Mouse (Mus musculus): Measurements from ENCODE around the gene Msh4. TPM values are rescaled to one million over a fixed set of nuclear protein-coding genes. Genes with fewer than 3 reads are reported as not detected.
"Not testable (repeated sequence)": the region's sequence is repeated elsewhere in the genome, so short reads cannot be mapped to it uniquely, and the experiment has no call there.

Msh4 gene
- polyA plus RNA-seq, 1 experiment = not detected

GRCm38 (mm10) chr3:153864636-153865429 lies 41.1 kb downstream of the Msh4 start:
- no peak for TF ChIP-seq CTCF (IDR thresholded peaks at IDR 0.05; ENCODE audit: insufficient read depth, low read depth, low read length)
- no peak for TF ChIP-seq POLR2A (IDR thresholded peaks at IDR 0.05; ENCODE audit: insufficient read depth, low read depth, low read length)
- Histone ChIP-seq H3K4me1 (ENCODE audit: control insufficient read depth, insufficient read depth, low read length) (no peaks in the 10 kb centered on the region), H3K27ac (ENCODE audit: insufficient read depth, low read depth, low read length) (no peak overlapping the region), H3K4me3 (ENCODE audit: insufficient read depth, low read depth, low read length) (no peak overlapping the region)
- 93% methylated on average over 4 of the region's 4 CpGs for WGBS

- TF ChIP-seq CTCF (IDR thresholded peaks at IDR 0.05; ENCODE audit: insufficient read depth, low read depth, low read length) = no peak
- TF ChIP-seq POLR2A (IDR thresholded peaks at IDR 0.05; ENCODE audit: insufficient read depth, low read depth, low read length) = no peak
- WGBS = 88% methylated on average over 2 of the region's 2 CpGs
- no peak overlapping the region for H3K4me3 ChIP-seq (ENCODE audit: insufficient read depth, low read depth, low read length)
These were observed 42.1 kb downstream of the Msh4 start for GRCm38 (mm10) chr3:153863816-153864215.

GRCm38 (mm10) chr3:153860392-153860791 lies 45.5 kb downstream of the Msh4 start:
- H3K4me1 ChIP-seq (ENCODE audit: control insufficient read depth, insufficient read depth, low read length); H3K4me3 ChIP-seq (ENCODE audit: insufficient read depth, low read depth, low read length); H3K27ac ChIP-seq (ENCODE audit: insufficient read depth, low read depth, low read length): not testable (repeated sequence)
- WGBS = 95% methylated on average over 8 of the region's 8 CpGs

More at GRCm38 (mm10) chr3:153863816-153864215, 42.1 kb downstream of the Msh4 start:
- no peaks in the 10 kb centered on the region for H3K4me1 ChIP-seq (ENCODE audit: control insufficient read depth, insufficient read depth, low read length)
- H3K27ac ChIP-seq (ENCODE audit: insufficient read depth, low read depth, low read length) = no peak overlapping the region

- no peak overlapping the region for H3K27ac ChIP-seq (ENCODE audit: insufficient read depth, low read depth, low read length)
- WGBS = 92% methylated on average over 10 of the region's 10 CpGs
- no peak for TF ChIP-seq CTCF (IDR thresholded peaks at IDR 0.05; ENCODE audit: insufficient read depth, low read depth, low read length)
- TF ChIP-seq POLR2A (IDR thresholded peaks at IDR 0.05; ENCODE audit: insufficient read depth, low read depth, low read length) = no peak
- H3K4me1 ChIP-seq (ENCODE audit: control insufficient read depth, insufficient read depth, low read length) = no peaks in the 10 kb centered on the region
- no peak overlapping the region for H3K4me3 ChIP-seq (ENCODE audit: insufficient read depth, low read depth, low read length)
These were observed 47.5 kb downstream of the Msh4 start for GRCm38 (mm10) chr3:153858350-153859001.

DNA sequence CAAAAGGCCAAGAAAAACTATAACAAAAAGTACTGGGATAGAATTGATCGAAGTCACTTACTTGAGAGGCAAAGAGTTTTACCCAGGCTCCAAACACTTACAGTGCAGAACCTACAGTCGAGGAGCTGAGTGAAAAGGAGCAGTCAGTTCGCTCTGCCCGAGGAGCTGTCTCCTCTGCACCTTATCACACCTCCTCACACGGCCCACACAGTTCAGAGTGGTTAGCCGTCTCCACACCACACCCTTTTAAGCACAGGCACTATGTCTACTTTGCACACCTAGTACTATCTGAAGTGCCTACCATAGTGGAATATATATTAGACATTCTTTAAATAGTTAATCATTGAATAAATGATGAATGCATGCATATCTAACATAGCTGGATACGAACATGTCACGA lies 53.7 kb downstream of the Msh4 start:
- TF ChIP-seq CTCF (IDR thresholded peaks at IDR 0.05; ENCODE audit: insufficient read depth, low read depth, low read length) (no peak), POLR2A (IDR thresholded peaks at IDR 0.05; ENCODE audit: insufficient read depth, low read depth, low read length) (no peak)
- H3K4me1 ChIP-seq (ENCODE audit: control insufficient read depth, insufficient read depth, low read length) = no peaks in the 10 kb centered on the region
- WGBS = 93% methylated on average over 8 of the region's 8 CpGs
- no peak overlapping the region for H3K27ac ChIP-seq (ENCODE audit: insufficient read depth, low read depth, low read length)
- H3K4me3 ChIP-seq (ENCODE audit: insufficient read depth, low read depth, low read length) = no peak overlapping the region

GRCm38 (mm10) chr3:153850759-153851158 lies 55.2 kb downstream of the Msh4 start:
- H3K4me1 ChIP-seq (ENCODE audit: control insufficient read depth, insufficient read depth, low read length) = no peaks in the 10 kb centered on the region
- TF ChIP-seq POLR2A (IDR thresholded peaks at IDR 0.05; ENCODE audit: insufficient read depth, low read depth, low read length) (no peak), CTCF (IDR thresholded peaks at IDR 0.05; ENCODE audit: insufficient read depth, low read depth, low read length) (no peak)
- WGBS = 79% methylated on average over 7 of the region's 7 CpGs

DNA sequence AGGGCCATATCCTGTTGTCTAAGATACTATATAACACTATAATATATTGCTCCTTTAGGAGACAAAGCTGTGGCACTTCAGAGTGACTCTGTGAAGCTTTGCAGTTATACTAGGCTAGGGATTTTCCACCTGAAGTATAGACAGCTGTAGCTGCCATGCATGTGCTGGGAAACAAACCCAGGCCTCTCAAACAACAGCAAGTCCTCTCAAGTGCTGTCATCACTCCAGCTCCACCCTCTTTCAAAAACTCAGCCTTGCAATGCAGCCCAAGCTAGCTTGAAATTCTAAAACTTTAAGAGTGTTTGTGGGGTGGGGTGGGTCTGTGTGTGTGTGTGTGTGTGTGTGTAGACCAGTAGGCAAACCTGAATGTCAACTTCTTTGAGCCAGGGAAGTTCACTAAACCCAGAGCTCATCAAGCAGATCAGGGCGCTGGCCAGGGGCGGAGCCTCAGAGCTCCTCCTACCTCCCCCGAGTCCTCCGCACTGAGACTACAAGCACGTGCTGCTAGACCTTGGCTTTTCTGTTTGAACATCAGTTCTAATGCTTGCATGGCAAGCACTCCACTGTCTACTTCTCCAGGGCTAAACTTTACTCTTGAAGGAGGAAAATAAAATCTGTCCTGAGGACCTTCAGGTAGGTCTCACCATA lies 56.4 kb downstream of the Msh4 start:
- no peak overlapping the region for H3K4me3 ChIP-seq (ENCODE audit: insufficient read depth, low read depth, low read length)
- H3K4me1 ChIP-seq (ENCODE audit: control insufficient read depth, insufficient read depth, low read length) = no peaks in the 10 kb centered on the region
- H3K27ac ChIP-seq (ENCODE audit: insufficient read depth, low read depth, low read length) = no peak overlapping the region
- TF ChIP-seq POLR2A (IDR thresholded peaks at IDR 0.05; ENCODE audit: insufficient read depth, low read depth, low read length) (no peak), CTCF (IDR thresholded peaks at IDR 0.05; ENCODE audit: insufficient read depth, low read depth, low read length) (no peak)
- 16% methylated on average over 5 of the region's 5 CpGs for WGBS

More at GRCm38 (mm10) chr3:153850759-153851158, 55.2 kb downstream of the Msh4 start:
- Histone ChIP-seq H3K4me3 (ENCODE audit: insufficient read depth, low read depth, low read length) (no peak overlapping the region), H3K27ac (ENCODE audit: insufficient read depth, low read depth, low read length) (no peak overlapping the region)

DNA sequence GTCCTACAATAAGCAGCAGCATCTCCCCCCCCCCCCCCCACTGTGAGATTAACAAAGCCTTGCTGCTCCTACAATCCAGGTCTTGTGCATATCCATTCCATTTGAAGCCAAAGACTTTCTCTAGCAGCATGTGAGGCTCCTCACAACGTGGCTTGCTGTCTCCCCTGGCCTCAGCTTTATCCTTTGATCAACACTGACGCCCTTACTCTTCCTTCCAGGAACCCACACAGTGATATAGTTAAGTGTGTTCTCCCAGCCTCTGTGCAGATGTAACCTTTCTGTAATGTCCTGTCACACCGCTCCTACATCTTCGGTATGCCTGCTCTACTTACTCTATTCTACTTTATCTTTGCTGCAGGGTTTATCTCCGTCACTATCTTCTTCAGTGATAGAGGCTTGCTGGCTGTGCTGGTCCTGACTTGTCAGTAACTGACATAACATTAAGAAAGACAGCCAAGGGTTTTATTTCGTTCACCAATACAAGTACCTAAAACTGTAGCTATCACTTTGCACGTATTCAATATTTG lies 58.7 kb downstream of the Msh4 start:
- Histone ChIP-seq H3K27ac (ENCODE audit: insufficient read depth, low read depth, low read length) (no peak overlapping the region), H3K4me1 (ENCODE audit: control insufficient read depth, insufficient read depth, low read length) (no peaks in the 10 kb centered on the region), H3K4me3 (ENCODE audit: insufficient read depth, low read depth, low read length) (no peak overlapping the region)
- 82% methylated on average over 7 of the region's 7 CpGs for WGBS
- no peak for TF ChIP-seq POLR2A (IDR thresholded peaks at IDR 0.05; ENCODE audit: insufficient read depth, low read depth, low read length)
- no peak for TF ChIP-seq CTCF (IDR thresholded peaks at IDR 0.05; ENCODE audit: insufficient read depth, low read depth, low read length)

DNA sequence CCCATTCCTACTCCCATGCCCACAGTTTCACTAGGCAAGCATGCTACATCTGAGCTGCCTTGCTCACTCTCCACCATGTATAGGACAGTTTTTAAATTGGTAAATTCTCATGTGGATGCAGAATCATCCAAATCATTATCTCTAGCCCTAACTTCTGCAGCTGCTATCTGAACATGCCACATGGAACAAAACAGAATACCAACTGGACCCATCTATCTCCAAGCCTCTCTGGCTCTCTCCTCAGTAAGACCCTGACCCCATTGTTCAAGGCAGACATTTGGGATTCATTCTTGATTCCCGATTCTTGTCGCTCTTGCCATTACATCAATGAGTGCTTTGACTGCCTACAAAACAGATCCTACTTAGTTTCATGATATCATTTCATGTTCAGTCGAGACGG lies 59.8 kb downstream of the Msh4 start:
- 86% methylated on average over 4 of the region's 4 CpGs for WGBS
- no peak overlapping the region for H3K4me3 ChIP-seq (ENCODE audit: insufficient read depth, low read depth, low read length)
- H3K27ac ChIP-seq (ENCODE audit: insufficient read depth, low read depth, low read length) = no peak overlapping the region
- TF ChIP-seq POLR2A (IDR thresholded peaks at IDR 0.05; ENCODE audit: insufficient read depth, low read depth, low read length) (no peak), CTCF (IDR thresholded peaks at IDR 0.05; ENCODE audit: insufficient read depth, low read depth, low read length) (no peak)
- no peaks in the 10 kb centered on the region for H3K4me1 ChIP-seq (ENCODE audit: control insufficient read depth, insufficient read depth, low read length)

All from olfactory bulb, adult 2 months (tissue).